ENCODE assay signal across 11 mouse cellular contexts in the genomic region with DNA sequence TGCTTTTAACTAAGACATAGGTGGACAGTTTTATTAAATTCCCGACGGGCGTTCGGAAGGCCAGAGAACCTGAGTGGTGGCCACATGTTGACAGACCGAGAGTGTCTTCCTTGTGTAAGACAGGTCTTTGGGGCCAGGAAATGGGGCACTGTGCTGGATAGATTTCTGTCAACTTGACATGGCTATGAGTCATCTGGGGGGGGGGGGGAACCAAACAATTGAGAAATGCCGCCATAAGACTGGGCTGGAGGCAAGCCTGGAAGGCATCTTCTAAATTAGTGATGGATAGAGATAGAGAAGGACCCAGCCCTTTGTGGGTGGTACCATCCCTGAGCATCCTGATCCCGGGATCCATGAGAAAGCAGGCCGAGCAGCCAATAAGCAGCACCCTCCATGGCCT. TPM values are rescaled to one million over a fixed set of nuclear protein-coding genes. Genes with fewer than 3 reads are reported as not detected.
A peak's percentile ranks its signal among the peaks of the same experiment; 100 is the strongest.
DNase-seq lines count a peak whose midpoint lies in the region; ATAC-seq lines count a peak whose summit lies in the region.
"Had no signal": no experiment of that assay in that cellular context is flagged by ENCODE, and none has a peak within 500 bp of the region (broad histone marks: within the 10 kb centered on the region; RNA-seq: fewer than 3 reads in every experiment).

No protein-coding gene starts in this region.

- H3K4me3 ChIP-seq in megakaryocyte, embryonic 14.5 days (replicated peaks) = peak overlapping the region; percentile 87
- no peak overlapping the region for H3K4me3 ChIP-seq in forebrain, embryonic 16.5 days (replicated peaks; ENCODE audit: low read length)
- H3K4me3 ChIP-seq: layer of hippocampus, adult 2 months had no signal

- no peak overlapping the region for H3K9ac ChIP-seq in forebrain, embryonic 16.5 days (replicated peaks; ENCODE audit: low read depth, low read length)

- ATAC-seq in forebrain, embryonic 16.5 days = no peak

- no peaks in the 10 kb centered on the region for H3K27me3 ChIP-seq in megakaryocyte, embryonic 14.5 days (replicated peaks)
- no peaks in the 10 kb centered on the region for H3K27me3 ChIP-seq in forebrain, embryonic 16.5 days (replicated peaks; ENCODE audit: control insufficient read depth, insufficient read depth, low read length)

- H3K27ac ChIP-seq in forebrain, embryonic 16.5 days (ENCODE audit: low read length) = no peak overlapping the region
- H3K27ac ChIP-seq: layer of hippocampus, adult 2 months had no signal

- DNase-seq in 3T3-L1 (ENCODE audit: low read depth, low spot score) = peak; percentile 13
- DNase-seq in CD4-positive, CD25-positive, alpha-beta regulatory T cell, adult 2 months (ENCODE audit: low read depth, low spot score) = peak; percentile 60
- DNase-seq in induced T-regulatory cell, adult 2 months (ENCODE audit: low read depth) = peak; percentile 75
- DNase-seq in cerebellum, postnatal 36 days = no peak
- DNase-seq in layer of hippocampus, postnatal 14 days (ENCODE audit: low spot score in 2 of 2) = no peak
- DNase-seq: adrenal gland, postnatal 25 days; cerebellum, adult 18-20 months had no signal

- peaks cover 76% of the 10 kb centered on the region for H3K4me1 ChIP-seq in megakaryocyte, embryonic 14.5 days
- no peaks in the 10 kb centered on the region for H3K4me1 ChIP-seq in forebrain, embryonic 16.5 days (replicated peaks; ENCODE audit: control insufficient read depth, insufficient read depth, low read length)

- WGBS in forebrain, embryonic 16.5 days = 91% methylated on average over 8 of the region's 8 CpGs

- no peaks in the 10 kb centered on the region for H3K36me3 ChIP-seq in megakaryocyte, embryonic 14.5 days (replicated peaks; ENCODE audit: low read length)
- no peaks in the 10 kb centered on the region for H3K36me3 ChIP-seq in forebrain, embryonic 16.5 days (ENCODE audit: control insufficient read depth, insufficient read depth)

- no peak overlapping the region for H3K4me2 ChIP-seq in forebrain, embryonic 16.5 days (ENCODE audit: low read length)
- H3K4me2 ChIP-seq: midbrain, embryonic 11.5 days had no signal

- H3K9me3 ChIP-seq in megakaryocyte, embryonic 14.5 days = no peaks in the 10 kb centered on the region
- H3K9me3 ChIP-seq in forebrain, embryonic 16.5 days (ENCODE audit: control insufficient read depth, low read length) = no peaks in the 10 kb centered on the region

RNA-seq across cellular contexts. Expression of a gene that starts 15.7 kb away (rescaled TPM):
- 95.0 and 696 TPM in 2 replicates for polyA plus RNA-seq in megakaryocyte, embryonic 14.5 days (2012; ENCODE audit: insufficient read depth, low replicate concordance)
- total RNA-seq in layer of hippocampus, postnatal 14 days (2021) = 10 to 100 TPM; 10.0 to 11.9 TPM
- polyA plus RNA-seq in forebrain, embryonic 16.5 days (2015; fragmentation: Nextera tagmentation; extraction: Ambion mirVana) = 8.6 and 9.3 TPM in 2 replicates

RNA-seq across cellular contexts. Expression of a gene that starts 35.3 kb away (rescaled TPM):
- 2.5 and 5.1 TPM in 2 replicates for polyA plus RNA-seq in megakaryocyte, embryonic 14.5 days (2012; ENCODE audit: insufficient read depth, low replicate concordance)
- total RNA-seq in layer of hippocampus, postnatal 14 days (2021) = 100 to 1,000 TPM; 184 to 187 TPM
- 71.4 and 71.8 TPM in 2 replicates for polyA plus RNA-seq in forebrain, embryonic 16.5 days (2015; fragmentation: Nextera tagmentation; extraction: Ambion mirVana)

RNA-seq across cellular contexts. Expression of a gene that starts 56.3 kb away (rescaled TPM):
- polyA plus RNA-seq in megakaryocyte, embryonic 14.5 days (2012; ENCODE audit: insufficient read depth, low replicate concordance) = 1.1 and 8.9 TPM in 2 replicates
- total RNA-seq in layer of hippocampus, postnatal 14 days (2021) = 10 to 100 TPM; 40.3 to 42.2 TPM
- 75.5 and 90.3 TPM in 2 replicates for polyA plus RNA-seq in forebrain, embryonic 16.5 days (2015; fragmentation: Nextera tagmentation; extraction: Ambion mirVana)

RNA-seq across cellular contexts. Expression of a gene that starts 59.2 kb away (rescaled TPM):
- 5.4 and 39.8 TPM in 2 replicates for polyA plus RNA-seq in megakaryocyte, embryonic 14.5 days (2012; ENCODE audit: insufficient read depth, low replicate concordance)
- 10 to 100 TPM; 24.3 to 26.0 TPM for total RNA-seq in layer of hippocampus, postnatal 14 days (2021)
- polyA plus RNA-seq in forebrain, embryonic 16.5 days (2015; fragmentation: Nextera tagmentation; extraction: Ambion mirVana) = 18.7 and 22.9 TPM in 2 replicates

Comparison
In these comparisons a context has a peak if more than half of its experiments do, and no peak if none do; other contexts are left out.
1. DNase-seq: peak in 3T3-L1 (single experiment), CD4-positive, CD25-positive, alpha-beta regulatory T cell, adult 2 months (single experiment) and induced T-regulatory cell, adult 2 months (single experiment); none in cerebellum, postnatal 36 days (0 of 2) and layer of hippocampus, postnatal 14 days (0 of 2).
2. RNA of a gene that starts 35.3 kb away (polyA plus RNA-seq): 71.4 to 71.8 TPM in forebrain, embryonic 16.5 days; 2.5 to 5.1 TPM in megakaryocyte, embryonic 14.5 days; every median in the first group is over 10 times any median in the second.